In the genomic region with DNA sequence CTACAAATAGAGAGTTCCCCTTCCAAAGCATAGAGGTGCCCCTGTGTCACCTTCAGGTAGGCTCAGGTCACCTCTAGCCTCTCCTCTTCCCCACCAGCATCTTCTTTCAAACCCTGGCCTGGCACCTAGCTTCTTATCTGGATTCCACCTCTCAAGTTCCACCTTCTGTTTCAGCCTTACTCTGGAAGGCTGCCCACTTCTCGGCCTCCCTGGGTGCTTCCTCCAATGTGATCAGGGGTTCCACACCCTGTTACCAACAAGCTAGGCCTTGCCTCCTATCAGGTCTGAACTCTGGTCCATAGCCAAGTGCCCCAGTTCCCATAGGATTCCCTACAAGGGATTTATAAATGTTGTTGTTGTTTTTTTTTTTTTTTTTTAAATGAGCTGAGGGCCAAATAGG, we compare ENCODE assay signal across 26 mouse cellular contexts. TPM values are rescaled to one million over a fixed set of nuclear protein-coding genes. Genes with fewer than 3 reads are reported as not detected.
A peak's percentile ranks its signal among the peaks of the same experiment; 100 is the strongest.
DNase-seq lines count a peak whose midpoint lies in the region; ATAC-seq lines count a peak whose summit lies in the region.
"Had no signal": no experiment of that assay in that cellular context is flagged by ENCODE, and none has a peak within 500 bp of the region (broad histone marks: within the 10 kb centered on the region; RNA-seq: fewer than 3 reads in every experiment).

No protein-coding gene starts in this region.

- H3K9ac ChIP-seq in heart, embryonic 12.5 days, result no peak overlapping the region
- H3K9ac ChIP-seq: forebrain, embryonic 13.5 days; heart, embryonic 13.5 days; hindbrain, embryonic 14.5 days; limb, embryonic 13.5 days; liver, embryonic 12.5 days had no signal

- H3K4me3 ChIP-seq in heart, embryonic 12.5 days, result no peak overlapping the region
- H3K4me3 ChIP-seq: forebrain, embryonic 13.5 days; gastrocnemius, adult 2 months; heart, embryonic 13.5 days; limb, embryonic 13.5 days; liver, embryonic 12.5 days had no signal

- 68% methylated on average over 1 of the region's 1 CpGs for WGBS in heart, embryonic 12.5 days

- no peaks in the 10 kb centered on the region for H3K36me3 ChIP-seq in heart, embryonic 12.5 days
- H3K36me3 ChIP-seq: G1E; heart, embryonic 13.5 days; limb, embryonic 13.5 days; liver, embryonic 12.5 days had no signal

- peak; percentile 9 to 20 for DNase-seq in heart, adult 18-20 months
- DNase-seq in retina, postnatal 1 day, result peak; percentile 29
- DNase-seq in retina, embryonic 14.5 days (ENCODE audit: low spot score), result no peak
- DNase-seq in cerebellum, adult 9-10 months, result peak; percentile 52
- no peak for DNase-seq in layer of hippocampus, postnatal 36 days
- DNase-seq: adrenal gland, postnatal 10 days; gastrocnemius, adult 2 months; kidney, postnatal 4 days; lung, postnatal 10 days; right cerebral cortex, postnatal 14 days; thymus, postnatal 14 days had no signal

- H3K27ac ChIP-seq in heart, embryonic 12.5 days (ENCODE audit: poor library complexity, severe bottlenecking), result no peak overlapping the region
- H3K27ac ChIP-seq: forebrain, embryonic 13.5 days; gastrocnemius, adult 2 months; hindbrain, embryonic 14.5 days; limb, embryonic 13.5 days; liver, embryonic 12.5 days; stomach, postnatal 0 days had no signal

- no peaks in the 10 kb centered on the region for H3K27me3 ChIP-seq in heart, embryonic 12.5 days (replicated peaks)
- H3K27me3 ChIP-seq: forebrain, embryonic 13.5 days; heart, embryonic 13.5 days; limb, embryonic 13.5 days; liver, embryonic 12.5 days had no signal

- H3K9me3 ChIP-seq in heart, embryonic 12.5 days (replicated peaks), result no peaks in the 10 kb centered on the region
- H3K9me3 ChIP-seq: forebrain, embryonic 13.5 days; G1E; heart, embryonic 13.5 days; limb, embryonic 13.5 days; liver, embryonic 12.5 days had no signal

- peaks cover 14% of the 10 kb centered on the region; the same call in 1 of the 2 replicates for H3K4me1 ChIP-seq in heart, embryonic 12.5 days (replicated peaks)
- H3K4me1 ChIP-seq: forebrain, embryonic 13.5 days; limb, embryonic 13.5 days; liver, embryonic 12.5 days had no signal

- H3K4me2 ChIP-seq in heart, embryonic 12.5 days, result no peak overlapping the region
- H3K4me2 ChIP-seq: forebrain, embryonic 13.5 days; heart, embryonic 13.5 days; hindbrain, embryonic 14.5 days; limb, embryonic 13.5 days; liver, embryonic 12.5 days; midbrain, embryonic 11.5 days had no signal

- ATAC-seq in heart, embryonic 12.5 days (ENCODE audit: insufficient number of reproducible peaks, low FRiP score), result no peak
- 0 out of 2 replicates have a peak, but pooled peaks have one; percentile 6 for ATAC-seq in megakaryocyte, adult 5-6 weeks (ENCODE audit: poor library complexity, severe bottlenecking)
- ATAC-seq: activated CD4-positive, CD25-positive, alpha-beta regulatory T cell, adult 4 months; forebrain, embryonic 13.5 days; inflammation-experienced regulatory T-cells, adult 6 months; liver, embryonic 12.5 days had no signal

RNA-seq across cellular contexts. Expression of gene Ttc9, which starts 26.3 kb away (rescaled TPM):
- 1 to 10 TPM; 2.3 to 2.5 TPM for total RNA-seq in heart, adult 18-20 months (2021)
- 3.8 and 4.0 TPM in 2 replicates for polyA plus RNA-seq in heart, embryonic 12.5 days (2016; fragmentation: Nextera tagmentation; extraction: Ambion mirVana)
- total RNA-seq in megakaryocyte, adult 5-6 weeks (2015), result 0.31 TPM in 1 of 2 replicates, not detected in the other
- total RNA-seq in megakaryocyte, adult 5-6 weeks (2017), result not detected in 2 replicates
- total RNA-seq in layer of hippocampus, postnatal 36 days (2021), result 10 to 100 TPM; 39.2 to 42.0 TPM
- total RNA-seq: CH12.LX; monocyte, adult 5-6 weeks; neutrophil, adult 5-6 weeks had no signal
- polyA plus RNA-seq: activated CD4-positive, CD25-positive, alpha-beta regulatory T cell, adult 4 months; G1E had no signal

Comparison
In these comparisons a context has a peak if more than half of its experiments do, and no peak if none do; other contexts are left out.
1. DNase-seq: peak in heart, adult 18-20 months (2 of 2), retina, postnatal 1 day (single experiment) and cerebellum, adult 9-10 months (single experiment); none in retina, embryonic 14.5 days (single experiment) and layer of hippocampus, postnatal 36 days (0 of 2).
2. RNA of gene Ttc9, which starts 26.3 kb away (total RNA-seq): 39.2 to 42.0 TPM in layer of hippocampus, postnatal 36 days; 2.3 to 2.5 TPM in heart, adult 18-20 months and 0.31 TPM in megakaryocyte, adult 5-6 weeks; every median in the first group is over 10 times any median in the second.